ENCODE assay signal across 8 mouse cellular contexts in genomic region chr2:27802493-27802892, GRCm38 (mm10).
DNase-seq lines count a peak whose midpoint lies in the region; ATAC-seq and TF ChIP-seq lines count a peak whose summit lies in the region.

No protein-coding gene starts in this region.

- TF ChIP-seq CTCF in brain, embryonic 14.5 days (IDR thresholded peaks at IDR 0.05; ENCODE audit: borderline replicate concordance, extremely low read depth, insufficient read depth, insufficient read length) = no peak

- H3K9me3 ChIP-seq in liver, embryonic 12.5 days (replicated peaks) = no peaks in the 10 kb centered on the region
- no peaks in the 10 kb centered on the region for H3K9me3 ChIP-seq in heart, embryonic 11.5 days (replicated peaks; ENCODE audit: control insufficient read depth, low read length)
- H3K9me3 ChIP-seq in stomach, embryonic 14.5 days (ENCODE audit: control insufficient read depth, low read depth, low read length) = no peaks in the 10 kb centered on the region

- no peaks in the 10 kb centered on the region for H3K36me3 ChIP-seq in liver, embryonic 12.5 days
- no peaks in the 10 kb centered on the region for H3K36me3 ChIP-seq in heart, embryonic 11.5 days (ENCODE audit: control insufficient read depth, insufficient read depth, low read length)
- H3K36me3 ChIP-seq in stomach, embryonic 14.5 days (ENCODE audit: control insufficient read depth, insufficient read depth, low read length) = no peaks in the 10 kb centered on the region

- no peak overlapping the region for H3K27ac ChIP-seq in liver, embryonic 12.5 days
- H3K27ac ChIP-seq in heart, embryonic 11.5 days (ENCODE audit: low read depth, low read length) = no peak overlapping the region
- peak overlapping the region; percentile 83 for H3K27ac ChIP-seq in stomach, embryonic 14.5 days (ENCODE audit: low read length)

- peak; percentile 37 for DNase-seq in liver
- peak; percentile 6 for DNase-seq in brain, embryonic 14.5 days (ENCODE audit: low read depth)
- peak; percentile 27 for DNase-seq in left cerebral cortex, postnatal 4 days
- no peak for DNase-seq in thymus, postnatal 36 days

- H3K4me2 ChIP-seq in liver, embryonic 12.5 days = no peak overlapping the region
- no peak overlapping the region for H3K4me2 ChIP-seq in heart, embryonic 11.5 days
- no peak overlapping the region for H3K4me2 ChIP-seq in stomach, embryonic 14.5 days (replicated peaks; ENCODE audit: low read depth, low read length)

- H3K27me3 ChIP-seq in liver, embryonic 12.5 days (replicated peaks) = 0 out of 2 replicates have a peak, but pooled peaks cover 6% of the 10 kb centered on the region
- H3K27me3 ChIP-seq in heart, embryonic 11.5 days (ENCODE audit: control insufficient read depth, insufficient read depth, low read length) = no peaks in the 10 kb centered on the region
- no peaks in the 10 kb centered on the region for H3K27me3 ChIP-seq in stomach, embryonic 14.5 days (ENCODE audit: control insufficient read depth, insufficient read depth, low read length)

- WGBS in liver, embryonic 12.5 days (ENCODE audit: insufficient replicate concordance) = 33% methylated on average over 9 of the region's 9 CpGs
- WGBS in heart, embryonic 11.5 days (ENCODE audit: insufficient replicate concordance) = 19% methylated on average over 9 of the region's 9 CpGs
- 20% methylated on average over 9 of the region's 9 CpGs for WGBS in stomach, embryonic 14.5 days

- ATAC-seq in liver, embryonic 12.5 days = no peak
- ATAC-seq in heart, embryonic 11.5 days (replicated peaks; ENCODE audit: insufficient number of reproducible peaks, low FRiP score, low TSS enrichment) = peak; percentile 47; the same call in 1 of the 2 replicates
- ATAC-seq in stomach, embryonic 14.5 days (ENCODE audit: insufficient number of reproducible peaks, insufficient read depth, low FRiP score, low read depth) = peak; percentile 64
- no peak for ATAC-seq in cerebellum, adult (ENCODE audit: insufficient number of reproducible peaks, low FRiP score, low TSS enrichment)

- no peaks in the 10 kb centered on the region for H3K4me1 ChIP-seq in liver, embryonic 12.5 days
- H3K4me1 ChIP-seq in heart, embryonic 11.5 days (ENCODE audit: control insufficient read depth, insufficient read depth, low read length) = peaks cover 13% of the 10 kb centered on the region
- peaks cover 20% of the 10 kb centered on the region for H3K4me1 ChIP-seq in stomach, embryonic 14.5 days (ENCODE audit: control insufficient read depth, insufficient read depth, low read length)

- TF ChIP-seq POLR2A in brain, embryonic 14.5 days (IDR thresholded peaks at IDR 0.05; ENCODE audit: borderline replicate concordance, extremely low read depth, insufficient read depth, insufficient read length, poor library complexity, severe bottlenecking) = no peak

- intact Hi-C loops in left cerebral cortex, postnatal 4 days (cut with DNase I) = no loop called here

- no peak overlapping the region for H3K9ac ChIP-seq in liver, embryonic 12.5 days
- H3K9ac ChIP-seq in heart, embryonic 11.5 days (ENCODE audit: low read depth, low read length) = peak overlapping the region; percentile 22; the same call in 1 of the 2 replicates
- H3K9ac ChIP-seq in stomach, embryonic 14.5 days (replicated peaks; ENCODE audit: low read depth, low read length) = no peak overlapping the region

- H3K4me3 ChIP-seq in liver, embryonic 12.5 days = no peak overlapping the region
- no peak overlapping the region for H3K4me3 ChIP-seq in heart, embryonic 11.5 days (ENCODE audit: low read depth, low read length)
- H3K4me3 ChIP-seq in stomach, embryonic 14.5 days (ENCODE audit: low read depth, low read length) = no peak overlapping the region

Comparison
In these comparisons a context has a peak if more than half of its experiments do, and no peak if none do; other contexts are left out.
1. DNase-seq: peak in liver (single experiment), brain, embryonic 14.5 days (single experiment) and left cerebral cortex, postnatal 4 days (single experiment); none in thymus, postnatal 36 days (0 of 2).
2. ATAC-seq: peak in heart, embryonic 11.5 days (single experiment) and stomach, embryonic 14.5 days (single experiment); none in liver, embryonic 12.5 days (single experiment) and cerebellum, adult (single experiment).